Mouse (Mus musculus) left cerebral cortex, adult 2 months (tissue): ENCODE data around the gene 1600002K03Rik. TPM values are rescaled to one million over a fixed set of nuclear protein-coding genes. Genes with fewer than 3 reads are reported as not detected.
A peak's percentile ranks its signal among the peaks of the same experiment; 100 is the strongest.
"Not testable (repeated sequence)": the region's sequence is repeated elsewhere in the genome, so short reads cannot be mapped to it uniquely, and the experiment has no call there.

ENCODE experiments used
- DNase-seq, 2 experiments: peaks; one replicate each; pipeline ENCODE4 v3.0.0; 2021 to 2022; ENCODE audit warnings: low spot score in 2 of 2, mixed read lengths in 1 of 2; ENCODE audit errors: extremely low spot score in 1 of 2
- H3K27ac ChIP-seq: fragments of 200-600 bp; 2 replicates; pipeline ENCODE4 v1.8.1; 2022
- H3K4me3 ChIP-seq: fragments of 200-600 bp; 2 replicates; pipeline ENCODE4 v1.8.1; 2022
- CTCF ChIP-seq: fragments of 200-600 bp; IDR thresholded peaks from 2 replicates; pipeline ENCODE4 v1.8.1; 2022; ENCODE audit warnings: antibody characterized with exemption, mild to moderate bottlenecking, moderate library complexity
- intact Hi-C: fragments of 180-260 bp; cut with DNase I; formaldehyde crosslinking; loops from one replicate; pipeline ENCODE4 v1.15.1; 2025
- total RNA-seq, 2 experiments: library from RNA; stranded (reverse); gene quantifications; 2 replicates each; pipeline ENCODE4 v1.2.3; 2021

Gene 1600002K03Rik
- total RNA-seq, 2 experiments from 2014 or later, result 6.0 to 8.1 TPM

DNA sequence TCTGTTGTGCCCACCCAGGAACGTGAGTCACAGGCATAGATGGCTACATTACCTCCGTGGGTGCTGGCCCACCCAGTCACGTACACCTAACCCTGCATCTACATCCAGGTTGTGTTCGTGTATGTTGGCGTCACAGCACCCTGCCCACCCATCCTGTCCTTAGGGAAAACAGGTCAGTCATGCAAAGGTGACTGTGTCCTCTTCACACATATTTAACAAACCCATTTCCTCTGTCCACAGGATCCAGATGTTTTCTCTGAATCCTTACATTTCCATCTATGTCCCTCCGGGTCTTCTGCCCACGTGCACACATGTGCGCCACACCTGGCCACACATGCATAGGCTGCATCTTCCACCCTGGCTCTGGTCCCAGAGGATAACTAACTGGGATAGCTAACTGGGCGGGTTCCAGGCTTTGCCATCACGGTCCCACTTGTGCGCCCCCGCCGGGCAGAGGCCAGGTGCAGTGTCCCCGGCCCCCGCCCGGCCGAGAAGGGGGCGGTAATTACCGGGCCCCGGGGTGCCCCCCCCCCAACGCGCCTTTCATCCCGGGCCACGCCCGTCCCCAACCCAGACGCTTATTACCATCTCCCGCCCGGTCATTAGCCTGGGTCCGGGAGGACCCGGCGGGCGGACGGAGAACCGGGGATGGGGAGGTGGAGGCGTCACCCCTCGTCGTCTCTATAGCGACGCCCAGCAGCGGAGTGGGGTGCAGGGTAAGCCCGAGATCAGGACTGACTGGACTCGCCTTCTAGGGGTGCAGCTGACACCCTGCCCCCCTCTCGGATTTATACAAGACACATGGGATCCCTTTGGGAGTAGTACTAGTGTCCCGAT is 8.4 kb upstream of the 1600002K03Rik start:
- intact Hi-C loops, result no loop called here
- H3K4me3 ChIP-seq, result peak overlapping the region; percentile 43
- TF ChIP-seq CTCF, result no peak
- DNase-seq, result peak in 1 of 2 experiments; percentile 39
- H3K27ac ChIP-seq, result peak overlapping the region; percentile 87

DNA sequence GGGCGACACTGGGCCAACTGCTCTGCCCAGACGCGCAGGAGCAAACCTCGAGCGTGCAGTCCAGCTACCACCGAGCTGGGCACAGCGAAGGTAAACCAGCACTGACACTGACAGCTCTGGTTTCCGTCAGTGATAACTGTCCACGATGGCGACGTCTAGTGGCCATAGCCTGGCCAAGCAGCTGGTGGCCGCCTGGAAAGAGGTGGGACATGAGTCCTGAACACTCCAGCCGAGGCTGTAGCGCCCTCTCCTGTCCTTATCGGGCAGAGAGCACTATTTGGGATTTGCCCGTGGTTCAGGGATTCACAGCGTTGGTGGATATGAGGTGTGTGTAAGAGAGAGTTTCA is 7.8 kb upstream of the 1600002K03Rik start:
- DNase-seq, result peak; percentile 94 to 97
- Histone ChIP-seq H3K27ac (peak overlapping the region; percentile 87), H3K4me3 (peak overlapping the region; percentile 43)
- intact Hi-C loops, result loop anchor here (1.0 kb wide), 1 partner anchor 16 kb away; no protein-coding TSS in a partner anchor
- TF ChIP-seq CTCF, result no peak; the same call in none of the 2 replicates

GRCm38 (mm10) chr10:80165392-80166128 is 7.2 kb upstream of the 1600002K03Rik start, which contains the start of gene Cirbp:
Cirbp (plus strand) TSS chr10:80165985.
- intact Hi-C loops, result loop anchor here (1.0 kb wide), 1 partner anchor 16 kb away; no protein-coding TSS in a partner anchor
- peak within 1 kb of the TSS; percentile 43 for H3K4me3 ChIP-seq
- peak; percentile 70 to 71 for DNase-seq
- TF ChIP-seq CTCF, result no peak
- peak within 1 kb of the TSS; percentile 87 for H3K27ac ChIP-seq

GRCm38 (mm10) chr10:80166136-80166535 is 6.6 kb upstream of the 1600002K03Rik start:
- DNase-seq, H3K4me3 ChIP-seq, intact Hi-C loops: not testable (repeated sequence)
- H3K27ac ChIP-seq, result peak overlapping the region; percentile 87

GRCm38 (mm10) chr10:80167460-80168037 is 5.2 kb upstream of the 1600002K03Rik start:
- H3K27ac ChIP-seq, result peak overlapping the region; percentile 98
- peak; percentile 98 for DNase-seq
- intact Hi-C loops, result no loop called here
- TF ChIP-seq CTCF, result no peak
- H3K4me3 ChIP-seq, result peak overlapping the region; percentile 99

GRCm38 (mm10) chr10:80168038-80168661 is 4.6 kb upstream of the 1600002K03Rik start:
- Histone ChIP-seq H3K4me3 (peak overlapping the region; percentile 99), H3K27ac (peak overlapping the region; percentile 98)
- intact Hi-C loops, result no loop called here
- TF ChIP-seq CTCF, result no peak
- DNase-seq, result peak; percentile 92 to 95

- peak overlapping the region; percentile 98; the same call in 1 of the 2 replicates for H3K27ac ChIP-seq
- H3K4me3 ChIP-seq, result peak overlapping the region; percentile 99
- DNase-seq, result no peak
- no peak for TF ChIP-seq CTCF
- intact Hi-C loops, result no loop called here
Measured at GRCm38 (mm10) chr10:80169070-80169469, 3.7 kb upstream of the 1600002K03Rik start.

DNA sequence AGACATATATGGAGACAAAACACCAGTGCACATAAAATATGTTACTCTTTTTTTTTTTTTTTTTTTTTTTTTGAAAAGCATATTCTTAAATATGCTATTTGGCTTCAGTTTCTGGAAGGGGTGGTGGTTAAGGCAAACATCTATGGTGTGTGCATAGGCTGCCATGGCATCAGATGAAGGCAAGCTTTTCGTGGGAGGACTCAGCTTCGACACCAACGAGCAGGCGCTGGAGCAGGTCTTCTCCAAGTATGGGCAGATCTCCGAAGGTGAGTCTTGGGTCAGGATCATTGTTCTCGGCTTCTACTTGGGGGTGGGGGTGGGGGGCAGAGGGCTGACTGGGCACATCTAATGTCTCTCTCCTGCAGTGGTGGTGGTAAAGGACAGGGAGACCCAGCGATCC is 3.1 kb upstream of the 1600002K03Rik start:
- DNase-seq, result no peak
- TF ChIP-seq CTCF, result no peak
- intact Hi-C loops, result loop anchor here (10.0 kb wide), 1 partner anchor 205 kb away; no protein-coding TSS in a partner anchor
- no peak overlapping the region for H3K27ac ChIP-seq
- no peak overlapping the region for H3K4me3 ChIP-seq

- H3K27ac ChIP-seq, result peak overlapping the region; percentile 60
- intact Hi-C loops, result loop anchor here (10.0 kb wide), 1 partner anchor 205 kb away; no protein-coding TSS in a partner anchor
- DNase-seq, result no peak
Measured at GRCm38 (mm10) chr10:80170052-80170451, 2.7 kb upstream of the 1600002K03Rik start.

GRCm38 (mm10) chr10:80170601-80171021 is 2.1 kb upstream of the 1600002K03Rik start:
- intact Hi-C loops, result loop anchor here (10.0 kb wide), 1 partner anchor 204 kb away; no protein-coding TSS in a partner anchor
- Histone ChIP-seq H3K4me3 (no peak overlapping the region), H3K27ac (peak overlapping the region; percentile 60)
- TF ChIP-seq CTCF, result no peak
- DNase-seq, result no peak

More at GRCm38 (mm10) chr10:80170052-80170451, 2.7 kb upstream of the 1600002K03Rik start:
- H3K4me3 ChIP-seq, result no peak overlapping the region
- TF ChIP-seq CTCF, result no peak

- no peak for DNase-seq
- intact Hi-C loops, result loop anchor here (10.0 kb wide), 1 partner anchor 204 kb away; no protein-coding TSS in a partner anchor
- no peak for TF ChIP-seq CTCF
- H3K27ac ChIP-seq, result peak overlapping the region; percentile 99; the same call in 1 of the 2 replicates
- no peak overlapping the region for H3K4me3 ChIP-seq
Measured at GRCm38 (mm10) chr10:80171252-80171651, 1.5 kb upstream of the 1600002K03Rik start.
